Comparison of ENCODE assay signal across 8 mouse cellular contexts in genomic region chr1:132333675-132334141, GRCm38 (mm10). TPM values are rescaled to one million over a fixed set of nuclear protein-coding genes. Genes with fewer than 3 reads are reported as not detected.
A peak's percentile ranks its signal among the peaks of the same experiment; 100 is the strongest.
DNase-seq lines count a peak whose midpoint lies in the region; ATAC-seq and TF ChIP-seq lines count a peak whose summit lies in the region.

No protein-coding gene starts in this region.

- H3K9me3 ChIP-seq in intestine, postnatal 0 days (ENCODE audit: control insufficient read depth), result no peaks in the 10 kb centered on the region
- no peaks in the 10 kb centered on the region for H3K9me3 ChIP-seq in liver, postnatal 0 days (ENCODE audit: low read length)

- H3K9ac ChIP-seq in intestine, postnatal 0 days (ENCODE audit: low read depth, low read length), result no peak overlapping the region
- no peak overlapping the region; the same call in 1 of the 2 replicates for H3K9ac ChIP-seq in liver, postnatal 0 days (replicated peaks)

- H3K4me3 ChIP-seq in spleen, adult 2 months (ENCODE audit: extremely low read depth, insufficient read depth, insufficient read length), result no peak overlapping the region
- H3K4me3 ChIP-seq in intestine, postnatal 0 days (ENCODE audit: low read depth, low read length), result no peak overlapping the region
- H3K4me3 ChIP-seq in liver, postnatal 0 days (ENCODE audit: low read depth, low read length), result no peak overlapping the region
- no peak overlapping the region for H3K4me3 ChIP-seq in small intestine, adult 2 months (ENCODE audit: low read depth, low read length)

- no peak for TF ChIP-seq POLR2A in spleen, adult 2 months (IDR thresholded peaks at IDR 0.05; ENCODE audit: low read depth, low read length)
- no peak for TF ChIP-seq POLR2A in small intestine, adult 2 months (IDR thresholded peaks at IDR 0.05; ENCODE audit: low read depth, low read length)

- no peaks in the 10 kb centered on the region for H3K27me3 ChIP-seq in spleen, adult 2 months (ENCODE audit: control insufficient read depth, insufficient read depth, low read length)
- no peaks in the 10 kb centered on the region for H3K27me3 ChIP-seq in intestine, postnatal 0 days (replicated peaks; ENCODE audit: control insufficient read depth, insufficient read depth, low read length)
- no peaks in the 10 kb centered on the region for H3K27me3 ChIP-seq in liver, postnatal 0 days (ENCODE audit: insufficient read depth, low read length)
- no peaks in the 10 kb centered on the region for H3K27me3 ChIP-seq in small intestine, adult 2 months (ENCODE audit: control insufficient read depth, insufficient read depth, low read length)

- TF ChIP-seq CTCF in spleen, adult 2 months (IDR thresholded peaks at IDR 0.05; ENCODE audit: extremely low read depth, insufficient read depth, insufficient read length, insufficient replicate concordance), result no peak
- no peak for TF ChIP-seq CTCF in intestine, postnatal 0 days (IDR thresholded peaks at IDR 0.05; ENCODE audit: low read depth)
- no peak for TF ChIP-seq CTCF in liver, postnatal 0 days (IDR thresholded peaks at IDR 0.05; ENCODE audit: low read depth)
- no peak for TF ChIP-seq CTCF in small intestine, adult 2 months (IDR thresholded peaks at IDR 0.05; ENCODE audit: extremely low read depth, insufficient read length, insufficient replicate concordance, low read depth, low read length)

- DNase-seq in spleen, adult 2 months (ENCODE audit: low read depth in 1 of 2, low spot score in 2 of 2), result no peak
- DNase-seq in spleen, postnatal 4 days (ENCODE audit: low spot score in 2 of 2), result no peak
- DNase-seq in heart, adult 11 months, result peak; percentile 99
- peak; percentile 74 for DNase-seq in liver, postnatal 0 days
- no peak for DNase-seq in layer of hippocampus, postnatal 14 days (ENCODE audit: low spot score in 2 of 2)
- no peak for DNase-seq in thymus, postnatal 36 days

- H3K4me1 ChIP-seq in spleen, adult 2 months (ENCODE audit: control insufficient read depth, insufficient read depth, insufficient read length), result peaks cover 34% of the 10 kb centered on the region
- peaks cover 12% of the 10 kb centered on the region for H3K4me1 ChIP-seq in intestine, postnatal 0 days (replicated peaks; ENCODE audit: control insufficient read depth, insufficient read depth, low read length)
- peaks cover 48% of the 10 kb centered on the region for H3K4me1 ChIP-seq in liver, postnatal 0 days (ENCODE audit: insufficient read depth)
- peaks cover 45% of the 10 kb centered on the region for H3K4me1 ChIP-seq in small intestine, adult 2 months (ENCODE audit: control insufficient read depth, insufficient read depth, insufficient read length, low read length)

- H3K36me3 ChIP-seq in spleen, adult 2 months (ENCODE audit: control insufficient read depth, insufficient read depth, low read length), result peaks cover 26% of the 10 kb centered on the region
- H3K36me3 ChIP-seq in intestine, postnatal 0 days (ENCODE audit: control insufficient read depth, insufficient read depth), result peaks cover 29% of the 10 kb centered on the region
- H3K36me3 ChIP-seq in liver, postnatal 0 days (replicated peaks; ENCODE audit: insufficient read depth, low read length), result peaks cover 26% of the 10 kb centered on the region
- peaks cover 45% of the 10 kb centered on the region for H3K36me3 ChIP-seq in small intestine, adult 2 months (ENCODE audit: control insufficient read depth, insufficient read depth, low read length)

- H3K27ac ChIP-seq in spleen, adult 2 months (ENCODE audit: insufficient read depth, low read length), result peak overlapping the region; percentile 37
- peak overlapping the region; percentile 50; the same call in 1 of the 2 replicates for H3K27ac ChIP-seq in intestine, postnatal 0 days (ENCODE audit: low read depth, low read length)
- peak overlapping the region; percentile 84 for H3K27ac ChIP-seq in liver, postnatal 0 days (ENCODE audit: low read depth)
- peak overlapping the region; percentile 58 for H3K27ac ChIP-seq in small intestine, adult 2 months (ENCODE audit: insufficient read depth, low read depth, low read length)

- 85% methylated on average over 4 of the region's 4 CpGs for WGBS in spleen, adult 2 months
- 5% methylated on average over 4 of the region's 4 CpGs for WGBS in intestine, postnatal 0 days
- WGBS in liver, postnatal 0 days (ENCODE audit: insufficient replicate concordance), result 41% methylated on average over 4 of the region's 4 CpGs
- WGBS in small intestine, adult 2 months, result 0% methylated on average over 4 of the region's 4 CpGs

- TF ChIP-seq EP300 in liver, postnatal 0 days (IDR thresholded peaks at IDR 0.05; ENCODE audit: low read depth), result peak; percentile 46

- ATAC-seq in intestine, postnatal 0 days, result peak; percentile 42; the same call in 1 of the 2 replicates
- peak; percentile 88 for ATAC-seq in liver, postnatal 0 days

- H3K4me2 ChIP-seq in intestine, postnatal 0 days (replicated peaks; ENCODE audit: low read depth), result peak overlapping the region; percentile 27; the same call in 1 of the 2 replicates
- H3K4me2 ChIP-seq in liver, postnatal 0 days (ENCODE audit: low read depth, low read length), result peak overlapping the region; percentile 53

RNA-seq across cellular contexts. Expression of gene Nuak2, which starts 17.8 kb away (rescaled TPM):
- polyA plus RNA-seq in spleen, adult 2 months (2012; rRNA removed), result 17.4 and 25.5 TPM in 2 replicates
- 20.0 and 20.6 TPM in 2 replicates for polyA plus RNA-seq in intestine, postnatal 0 days (2015; fragmentation: Nextera tagmentation; extraction: Ambion mirVana)
- polyA plus RNA-seq in liver, postnatal 0 days (2015; fragmentation: Nextera tagmentation; extraction: Ambion mirVana), result 6.0 and 6.8 TPM in 2 replicates
- 24.3 and 99.9 TPM in 2 replicates for polyA plus RNA-seq in small intestine, adult 2 months (2012; rRNA removed)
- total RNA-seq in layer of hippocampus, postnatal 14 days (2021), result 1 to 10 TPM; 1.7 to 2.8 TPM

RNA-seq across cellular contexts. Expression of gene Klhdc8a, which starts 35.3 kb away (rescaled TPM):
- polyA plus RNA-seq in spleen, adult 2 months (2012; rRNA removed), result 0.59 and 0.68 TPM in 2 replicates
- polyA plus RNA-seq in intestine, postnatal 0 days (2015; fragmentation: Nextera tagmentation; extraction: Ambion mirVana), result 0.46 and 0.51 TPM in 2 replicates
- 0.32 and 0.40 TPM in 2 replicates for polyA plus RNA-seq in liver, postnatal 0 days (2015; fragmentation: Nextera tagmentation; extraction: Ambion mirVana)
- 0.75 and 1.5 TPM in 2 replicates for polyA plus RNA-seq in small intestine, adult 2 months (2012; rRNA removed)
- 1 to 10 TPM; 5.7 to 6.8 TPM for total RNA-seq in layer of hippocampus, postnatal 14 days (2021)

RNA-seq across cellular contexts. Expression of gene Tmcc2, which starts 57.4 kb away (rescaled TPM):
- 116 and 244 TPM in 2 replicates for polyA plus RNA-seq in spleen, adult 2 months (2012; rRNA removed)
- 2.2 and 2.3 TPM in 2 replicates for polyA plus RNA-seq in intestine, postnatal 0 days (2015; fragmentation: Nextera tagmentation; extraction: Ambion mirVana)
- 154 TPM in 2 replicates for polyA plus RNA-seq in liver, postnatal 0 days (2015; fragmentation: Nextera tagmentation; extraction: Ambion mirVana)
- polyA plus RNA-seq in small intestine, adult 2 months (2012; rRNA removed), result 2.8 and 3.8 TPM in 2 replicates
- 100 to 1,000 TPM; 191 to 192 TPM for total RNA-seq in layer of hippocampus, postnatal 14 days (2021)

Comparison
In these comparisons a context has a peak if more than half of its experiments do, and no peak if none do; other contexts are left out.
1. DNase-seq: peak in heart, adult 11 months (single experiment) and liver, postnatal 0 days (single experiment); none in spleen, adult 2 months (0 of 2), spleen, postnatal 4 days (0 of 2), layer of hippocampus, postnatal 14 days (0 of 2) and thymus, postnatal 36 days (0 of 2).
2. RNA of gene Tmcc2, which starts 57.4 kb away (polyA plus RNA-seq): 116 to 244 TPM in spleen, adult 2 months and 154 TPM in liver, postnatal 0 days; 2.8 to 3.8 TPM in small intestine, adult 2 months and 2.2 to 2.3 TPM in intestine, postnatal 0 days; every median in the first group is over 10 times any median in the second.
3. Peak in every context shown above with its lines, with median percentiles within 50 percentile points of each other: H3K27ac ChIP-seq.